Mouse (Mus musculus) liver, postnatal 0 days (tissue): ENCODE results near the gene Wdr6.

Source experiments
- CTCF ChIP-seq: sonication (generic); IDR thresholded peaks from 2 replicates; pipeline ENCODE4 v1.5.1; 2016; ENCODE audit warnings: antibody characterized with exemption, low read depth
- EP300 ChIP-seq: IDR thresholded peaks from 2 replicates; pipeline ENCODE4 v1.6.1; 2016; ENCODE audit warnings: antibody characterized with exemption, low read depth, mild to moderate bottlenecking

DNA sequence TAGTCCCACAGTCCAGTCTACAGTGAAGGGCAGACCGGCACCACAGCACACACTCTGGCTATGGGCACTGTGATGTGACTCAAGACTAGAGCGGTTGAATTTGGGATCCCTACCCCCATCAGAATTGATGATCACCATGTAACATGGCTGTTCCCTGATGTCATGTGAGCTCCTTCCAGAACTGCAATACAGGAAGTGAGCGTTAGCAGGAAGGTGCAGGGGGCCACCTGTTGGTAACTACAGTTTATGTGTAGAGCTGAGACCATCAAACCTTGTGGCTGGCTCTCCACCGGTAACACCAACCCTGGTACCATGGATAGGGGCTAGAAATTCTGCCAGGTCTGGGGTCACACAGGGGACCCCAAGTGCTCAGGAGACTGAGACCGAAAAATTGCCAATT, 10.7 kb upstream of the Wdr6 start:
- TF ChIP-seq CTCF (peak; percentile 47; the same call in 1 of the 2 replicates), EP300 (no peak)
